Mouse (Mus musculus) erythroblast, embryonic 14.5 days (primary cell): Measurements from ENCODE around the gene Fyb.

ENCODE experiments used
- GATA1 ChIP-seq: IDR thresholded peaks from 2 replicates; pipeline ENCODE4 v1.6.1; 2012; ENCODE audit warnings: low read length, inconsistent platforms, mixed read lengths
- TAL1 ChIP-seq: IDR thresholded peaks from 3 replicates; pipeline ENCODE4 v1.6.1; 2012; ENCODE audit warnings: low read length, inconsistent platforms, mixed read lengths

GRCm38 (mm10) chr15:6559188-6559587 lies 36.5 kb downstream of the Fyb start:
- TF ChIP-seq TAL1: no peak
- TF ChIP-seq GATA1: no peak
